Mouse (Mus musculus) adrenal gland, adult 2 months (tissue): ENCODE measurements around the gene Ift27. TPM values are rescaled to one million over a fixed set of nuclear protein-coding genes. Genes with fewer than 3 reads are reported as not detected.

Experiments used
- polyA plus RNA-seq: library from polyadenylated mRNA; depleted of rRNA; stranded (reverse); fragments of >200 nt; gene quantifications from 2 replicates; pipeline ENCODE4 v1.2.3, GENCODE M21; 2012; rRNA removed
- total RNA-seq, 2 experiments: library from RNA; stranded (reverse); gene quantifications; 2 replicates each; pipeline ENCODE4 v1.2.3; 2021

The Ift27 gene
- total and polyA plus RNA-seq, 3 experiments: 10.4 to 50.0 (median 16.4) TPM

Other genes starting within 250 kb of the Ift27 start
- gene Txn2, start 245.1 kb downstream of the Ift27 start, total RNA-seq: 100 to 1,000 TPM; 538 to 652 TPM
- 1,033 and 1,131 TPM in 2 replicates for gene Txn2, start 245.1 kb downstream of the Ift27 start, polyA plus RNA-seq
- gene Foxred2, start 217.4 kb downstream of the Ift27 start, total RNA-seq: 1 to 10 TPM; 2.4 to 2.9 TPM
- 3.5 and 4.5 TPM in 2 replicates for gene Foxred2, start 217.4 kb downstream of the Ift27 start, polyA plus RNA-seq
- 100 to 1,000 TPM; 149 to 195 TPM for gene Eif3d, start 203.3 kb downstream of the Ift27 start, total RNA-seq
- gene Eif3d, start 203.3 kb downstream of the Ift27 start, polyA plus RNA-seq: 190 and 196 TPM in 2 replicates
- under 1 TPM; 0.32 to 0.45 TPM for gene Cacng2, start 54.1 kb downstream of the Ift27 start, total RNA-seq
- gene Cacng2, start 54.1 kb downstream of the Ift27 start, polyA plus RNA-seq: 0.19 and 0.36 TPM in 2 replicates
- not detected for gene Pvalb, start 32.3 kb upstream of the Ift27 start, total RNA-seq
- gene Pvalb, start 32.3 kb upstream of the Ift27 start, polyA plus RNA-seq: not detected in 2 replicates
- gene Ncf4, start 70.7 kb upstream of the Ift27 start, total RNA-seq: 1 to 10 TPM; 2.9 to 4.5 TPM
- 2.0 and 2.9 TPM in 2 replicates for gene Ncf4, start 70.7 kb upstream of the Ift27 start, polyA plus RNA-seq
- gene Csf2rb2, start 131.6 kb upstream of the Ift27 start, total RNA-seq: 1 to 10 TPM; 1.1 to 1.2 TPM
- 1.2 and 2.2 TPM in 2 replicates for gene Csf2rb2, start 131.6 kb upstream of the Ift27 start, polyA plus RNA-seq
- 10 to 100 TPM in 1 of 2 experiments, 1 to 10 TPM in 1; 4.6 to 13.8 TPM for gene Csf2rb, start 151.6 kb upstream of the Ift27 start, total RNA-seq
- gene Csf2rb, start 151.6 kb upstream of the Ift27 start, polyA plus RNA-seq: 8.9 and 9.3 TPM in 2 replicates
- not detected for gene Tex33, start 221.8 kb upstream of the Ift27 start, total RNA-seq
- gene Tex33, start 221.8 kb upstream of the Ift27 start, polyA plus RNA-seq: not detected in 2 replicates
- 100 to 1,000 TPM; 218 to 366 TPM for gene Tst, start 231.8 kb upstream of the Ift27 start, total RNA-seq
- 391 and 410 TPM in 2 replicates for gene Tst, start 231.8 kb upstream of the Ift27 start, polyA plus RNA-seq
- gene Mpst, start 232.3 kb upstream of the Ift27 start, total RNA-seq: 10 to 100 TPM; 59.0 to 63.2 TPM
- 342 and 389 TPM in 2 replicates for gene Mpst, start 232.3 kb upstream of the Ift27 start, polyA plus RNA-seq